Mouse (Mus musculus) forebrain, postnatal 0 days (tissue): Measurements from ENCODE around the gene Rftn1. TPM values are rescaled to one million over a fixed set of nuclear protein-coding genes. Genes with fewer than 3 reads are reported as not detected.

ENCODE experiments used
- ATAC-seq: fragments of 200-750 bp; cut with Nextera tagmentation; 2 replicates; pipeline ENCODE4 v1.8.0; 2017; ENCODE audit warnings: mild to moderate bottlenecking, moderate library complexity
- DNase-seq: peaks from one replicate; pipeline ENCODE4 v3.0.0-alpha.2; 2015
- H3K27ac ChIP-seq: fragments of 300-500 bp; sonication (generic); 2 replicates; pipeline ENCODE4 v1.5.1; 2014; ENCODE audit warnings: low read depth, mild to moderate bottlenecking, antibody characterized with exemption, low read length, moderate library complexity, mixed read lengths
- H3K27me3 ChIP-seq: fragments of 300-500 bp; sonication (generic); 2 replicates; pipeline ENCODE4 v1.6.1; 2014; ENCODE audit warnings: mild to moderate bottlenecking, low read length, mixed read lengths; ENCODE audit not compliant: insufficient read depth
- H3K36me3 ChIP-seq: fragments of 300-500 bp; sonication (generic); 2 replicates; pipeline ENCODE4 v1.6.1; 2014; ENCODE audit warnings: mild to moderate bottlenecking, moderate library complexity; ENCODE audit not compliant: insufficient read depth
- H3K4me1 ChIP-seq: fragments of 300-500 bp; sonication (generic); 2 replicates; pipeline ENCODE4 v1.6.1; 2014; ENCODE audit warnings: antibody characterized with exemption; ENCODE audit not compliant: insufficient read depth
- H3K4me2 ChIP-seq: fragments of 300-500 bp; sonication (generic); 2 replicates; pipeline ENCODE4 v1.6.1; 2014; ENCODE audit warnings: low read depth, mild to moderate bottlenecking, moderate library complexity
- H3K4me3 ChIP-seq: fragments of 300-500 bp; sonication (generic); 2 replicates; pipeline ENCODE4 v1.5.1; 2014; ENCODE audit warnings: low read depth, low read length, mixed read lengths
- H3K9ac ChIP-seq: fragments of 300-500 bp; sonication (generic); 2 replicates; pipeline ENCODE4 v1.6.1; 2014; ENCODE audit warnings: mild to moderate bottlenecking
- H3K9me3 ChIP-seq: fragments of 300-500 bp; sonication (generic); 2 replicates; pipeline ENCODE4 v1.6.1; 2016; ENCODE audit warnings: low read length
- CTCF ChIP-seq: sonication (generic); IDR thresholded peaks from 2 replicates; pipeline ENCODE4 v1.5.1; 2016; ENCODE audit warnings: antibody characterized with exemption, control low read depth, low read depth
- WGBS: fragments of 180-500 bp; shearing (Covaris S2); extraction: QIAGEN DNeasy Blood & Tissue Kit; methylation state at CpG from one replicate; pipeline ENCODE4 v1.1.7; 2014; 5-methylcytosine and 5-hydroxymethylcytosine counted together
- polyA plus RNA-seq: library from polyadenylated mRNA; unstranded; fragments of >200 nt; fragmentation: Nextera tagmentation; extraction: Ambion mirVana; gene quantifications from 2 replicates; pipeline ENCODE4 v1.2.1, GENCODE M21; 2015
- total RNA-seq: library from RNA; depleted of rRNA; stranded (reverse); fragments of >200 nt; gene quantifications from 2 replicates; pipeline ENCODE4 v1.2.3, GENCODE M21; 2014

Gene Rftn1
- total and polyA plus RNA-seq, 2 experiments from 2014 or later: 27.4 to 58.3 TPM

- Histone ChIP-seq H3K27me3 (no peaks in the 10 kb centered on the region), H3K4me3 (no peak overlapping the region), H3K4me1 (no peaks in the 10 kb centered on the region), H3K9me3 (no peaks in the 10 kb centered on the region), H3K36me3 (no peaks in the 10 kb centered on the region), H3K27ac (no peak overlapping the region), H3K9ac (no peak overlapping the region), H3K4me2 (no peak overlapping the region)
- 51% methylated on average over 8 of the region's 8 CpGs for whole genome bisulfite sequencing
- DNase-seq (peak; percentile 32), ATAC-seq (peak; percentile 32; the same call in 1 of the 2 replicates)
- TF ChIP-seq CTCF: no peak
Observed at GRCm38 (mm10) chr17:50199075-50199850, 8.8 kb upstream of the Rftn1 start.

- Histone ChIP-seq H3K27me3 (no peaks in the 10 kb centered on the region), H3K4me2 (no peak overlapping the region), H3K4me3 (no peak overlapping the region), H3K36me3 (no peaks in the 10 kb centered on the region), H3K9ac (no peak overlapping the region), H3K9me3 (no peaks in the 10 kb centered on the region), H3K4me1 (no peaks in the 10 kb centered on the region), H3K27ac (no peak overlapping the region)
- no peak for TF ChIP-seq CTCF
- no peak for ATAC-seq
- DNase-seq: no peak
- 88% methylated on average over 4 of the region's 4 CpGs for WGBS
Observed at GRCm38 (mm10) chr17:50197572-50197971, 7.1 kb upstream of the Rftn1 start.

GRCm38 (mm10) chr17:50196005-50196672, 5.7 kb upstream of the Rftn1 start:
- H3K4me1 ChIP-seq: no peaks in the 10 kb centered on the region
- H3K27ac ChIP-seq: no peak overlapping the region
- no peaks in the 10 kb centered on the region for H3K36me3 ChIP-seq
- DNase-seq (no peak), ATAC-seq (no peak)
- H3K4me3 ChIP-seq: no peak overlapping the region
- 31% methylated on average over 10 of the region's 10 CpGs for WGBS
- no peak overlapping the region for H3K4me2 ChIP-seq
- no peak for TF ChIP-seq CTCF
- H3K27me3 ChIP-seq: no peaks in the 10 kb centered on the region
- H3K9ac ChIP-seq: no peak overlapping the region
- H3K9me3 ChIP-seq: no peaks in the 10 kb centered on the region

- no peak overlapping the region for H3K4me3 ChIP-seq
- no peak overlapping the region for H3K9ac ChIP-seq
- DNase-seq (no peak), ATAC-seq (no peak)
- H3K4me2 ChIP-seq: no peak overlapping the region
- no peak overlapping the region for H3K27ac ChIP-seq
- 95% methylated on average over 7 of the region's 7 CpGs for WGBS
- H3K4me1 ChIP-seq: no peaks in the 10 kb centered on the region
- H3K9me3 ChIP-seq: no peaks in the 10 kb centered on the region
- no peak for TF ChIP-seq CTCF
- H3K36me3 ChIP-seq: no peaks in the 10 kb centered on the region
- 0 out of 2 replicates have a peak, but pooled peaks cover 4% of the 10 kb centered on the region for H3K27me3 ChIP-seq
Observed at GRCm38 (mm10) chr17:50195399-50195798, 4.9 kb upstream of the Rftn1 start.

- H3K9me3 ChIP-seq: no peaks in the 10 kb centered on the region
- no peak for DNase-seq
- no peak for TF ChIP-seq CTCF
- no peak overlapping the region for H3K27ac ChIP-seq
- no peaks in the 10 kb centered on the region for H3K36me3 ChIP-seq
- 0 out of 2 replicates have a peak, but pooled peaks cover 4% of the 10 kb centered on the region for H3K27me3 ChIP-seq
- no peak overlapping the region for H3K4me3 ChIP-seq
- H3K9ac ChIP-seq: no peak overlapping the region
- no peak for ATAC-seq
- WGBS: 58% methylated on average over 3 of the region's 3 CpGs
- H3K4me2 ChIP-seq: no peak overlapping the region
- no peaks in the 10 kb centered on the region for H3K4me1 ChIP-seq
Observed at GRCm38 (mm10) chr17:50194541-50194940, 4.1 kb upstream of the Rftn1 start.

GRCm38 (mm10) chr17:50193653-50194052, 3.2 kb upstream of the Rftn1 start:
- Histone ChIP-seq H3K4me1 (no peaks in the 10 kb centered on the region), H3K4me3 (no peak overlapping the region), H3K9me3 (no peaks in the 10 kb centered on the region), H3K27ac (no peak overlapping the region), H3K27me3 (0 out of 2 replicates have a peak, but pooled peaks cover 4% of the 10 kb centered on the region), H3K9ac (no peak overlapping the region), H3K4me2 (no peak overlapping the region), H3K36me3 (no peaks in the 10 kb centered on the region)
- 29% methylated on average over 3 of the region's 3 CpGs for WGBS
- TF ChIP-seq CTCF: peak; percentile 75
- peak; percentile 69 for ATAC-seq
- DNase-seq: peak; percentile 66

GRCm38 (mm10) chr17:50192376-50192940, 2.0 kb upstream of the Rftn1 start:
- Histone ChIP-seq H3K27me3 (0 out of 2 replicates have a peak, but pooled peaks cover 4% of the 10 kb centered on the region), H3K4me2 (no peak overlapping the region), H3K36me3 (no peaks in the 10 kb centered on the region), H3K4me3 (no peak overlapping the region), H3K4me1 (no peaks in the 10 kb centered on the region), H3K9me3 (no peaks in the 10 kb centered on the region), H3K9ac (no peak overlapping the region), H3K27ac (no peak overlapping the region)
- 31% methylated on average over 10 of the region's 10 CpGs for WGBS
- no peak for DNase-seq
- TF ChIP-seq CTCF: no peak
- ATAC-seq: no peak
